Mouse (Mus musculus): Measurements from ENCODE around the gene Orc3. TPM values are rescaled to one million over a fixed set of nuclear protein-coding genes. Genes with fewer than 3 reads are reported as not detected.

The Orc3 gene
- polyA plus RNA-seq, 1 experiment from 2014 or later, result 30.3 TPM

DNA sequence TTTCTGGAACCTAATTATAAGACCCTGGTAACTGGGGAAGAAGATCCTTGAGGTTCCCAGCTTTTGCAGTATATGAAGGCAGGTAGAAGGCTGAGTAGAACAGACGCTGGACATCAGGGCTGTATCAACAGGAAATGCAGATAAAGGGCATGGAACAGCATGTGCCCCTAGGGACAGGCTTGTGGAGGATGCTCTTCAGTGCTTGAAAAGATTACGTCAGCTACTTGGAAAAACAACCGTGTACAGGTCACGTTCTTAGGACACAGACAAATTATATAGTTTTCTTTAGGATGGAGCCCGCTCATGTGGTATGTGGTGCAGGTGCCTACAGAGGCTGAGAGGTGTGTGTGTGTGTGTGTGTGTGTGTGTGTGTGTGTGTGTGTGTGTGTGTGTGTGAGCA is 21.3 kb upstream of the Orc3 start:
- POLR2A ChIA-PET, result no interaction called here
- in situ Hi-C loops (cut with MboI; ENCODE audit: low pct_unique_long_range_greater_than_20kb), result no loop called here
- DNase-seq (ENCODE audit: low read depth, low spot score) (no peak), ATAC-seq (no peak)
- CTCF ChIA-PET, result no interaction called here
- no peak for TF ChIP-seq CTCF (IDR thresholded peaks at IDR 0.05)
- H3K27me3 ChIP-seq, result no peaks in the 10 kb centered on the region

DNA sequence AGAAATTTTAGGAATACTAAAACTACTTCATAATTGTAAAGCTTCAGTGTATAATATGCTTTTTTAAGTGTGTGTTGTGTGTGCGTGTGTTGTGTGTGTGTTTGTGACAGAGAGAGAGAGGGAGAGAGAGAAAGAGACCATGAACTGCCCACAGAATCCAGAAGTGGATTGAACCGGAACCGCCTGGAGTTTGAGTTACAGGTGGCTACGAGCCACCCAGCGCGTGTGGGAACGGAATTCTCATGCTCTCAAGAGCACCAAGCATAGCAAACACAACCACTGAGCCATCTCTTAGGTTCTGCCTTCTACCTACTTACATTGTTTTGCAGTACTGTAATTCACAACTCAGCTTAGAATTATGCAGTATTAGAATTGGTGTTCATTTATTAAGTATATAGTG is 19.4 kb upstream of the Orc3 start:
- TF ChIP-seq CTCF (IDR thresholded peaks at IDR 0.05), result no peak
- no peak for ATAC-seq
- no peaks in the 10 kb centered on the region for H3K27me3 ChIP-seq
- ChIA-PET CTCF (interaction anchor here (0.8 to 1.2 kb wide), 2 partner anchors 12 to 14 kb away, joined by 3 read pairs; no protein-coding TSS in a partner anchor), POLR2A (no interaction called here)
- DNase-seq (ENCODE audit: low read depth, low spot score), result no peak
- in situ Hi-C loops (cut with MboI; ENCODE audit: low pct_unique_long_range_greater_than_20kb), result no loop called here

DNA sequence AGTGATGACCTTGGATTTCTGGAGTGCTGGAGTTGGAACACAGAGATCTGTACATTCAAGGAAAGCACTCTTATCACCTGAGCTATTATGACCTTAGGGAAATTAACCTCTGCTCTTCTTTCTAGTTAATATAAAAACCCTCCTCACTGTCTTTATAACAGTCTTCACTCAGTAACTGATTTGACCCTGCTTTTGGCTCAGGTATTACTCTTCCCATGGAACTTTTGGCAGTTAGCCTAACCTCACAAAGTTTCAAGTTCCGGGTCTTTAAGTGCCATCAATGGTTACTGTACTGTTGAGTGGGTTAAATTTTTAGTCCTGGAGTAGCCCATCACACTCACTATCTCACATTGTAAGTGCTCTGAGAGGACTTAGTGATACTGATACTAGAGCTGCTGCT is 15.2 kb upstream of the Orc3 start:
- in situ Hi-C loops (cut with MboI; ENCODE audit: low pct_unique_long_range_greater_than_20kb), result no loop called here
- ATAC-seq (no peak), DNase-seq (ENCODE audit: low read depth, low spot score) (no peak)
- TF ChIP-seq CTCF (IDR thresholded peaks at IDR 0.05), result no peak
- POLR2A ChIA-PET, result no interaction called here
- H3K27me3 ChIP-seq, result no peaks in the 10 kb centered on the region
- CTCF ChIA-PET, result no interaction called here

DNA sequence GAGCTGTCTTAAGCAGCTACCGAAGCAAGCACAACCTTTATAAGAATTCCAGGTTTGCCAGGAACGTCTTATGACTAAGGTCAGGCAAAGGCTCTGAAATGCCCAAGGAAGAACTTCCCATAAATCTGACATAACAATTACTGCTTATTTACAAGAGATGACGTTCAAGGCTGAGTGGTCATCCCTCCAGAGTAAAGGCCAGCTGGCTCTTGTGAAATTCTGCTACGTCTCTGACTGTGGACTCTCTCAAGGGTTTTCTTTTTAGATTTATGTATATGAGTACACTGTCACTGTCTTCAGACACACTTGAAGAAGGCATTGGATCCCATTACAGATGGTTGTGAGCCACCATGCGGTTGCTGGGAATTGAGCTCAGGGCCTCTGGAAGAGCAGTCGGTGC is 11.7 kb upstream of the Orc3 start:
- CTCF ChIA-PET, result interaction anchor here (0.9 to 1.6 kb wide), 3 partner anchors 13 to 41 kb away, joined by 3 to 6 read pairs (median 4); no protein-coding TSS in a partner anchor
- H3K27me3 ChIP-seq, result no peaks in the 10 kb centered on the region
- in situ Hi-C loops (cut with MboI; ENCODE audit: low pct_unique_long_range_greater_than_20kb), result no loop called here
- ATAC-seq (no peak), DNase-seq (ENCODE audit: low read depth, low spot score) (no peak)
- POLR2A ChIA-PET, result no interaction called here
- no peak for TF ChIP-seq CTCF (IDR thresholded peaks at IDR 0.05)

DNA sequence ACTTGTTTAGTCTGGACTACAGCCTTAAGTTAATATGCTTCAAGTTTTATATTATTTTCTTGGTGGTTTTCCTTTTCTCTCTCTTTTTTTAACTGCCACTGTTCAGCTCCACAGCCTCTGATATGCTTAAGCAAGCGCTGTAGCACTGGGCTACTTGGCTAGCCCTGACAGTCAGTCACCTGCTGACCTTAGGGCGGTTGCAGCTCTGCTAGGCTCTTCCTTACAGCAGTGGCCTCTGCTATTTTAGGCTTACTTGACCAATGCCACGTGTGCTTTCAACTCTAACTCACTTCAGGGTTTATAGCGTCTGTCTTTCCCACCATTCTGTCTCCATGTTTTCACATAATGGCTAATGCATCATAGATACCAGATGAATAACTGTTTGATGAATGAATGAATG is 10.8 kb upstream of the Orc3 start:
- no peak for TF ChIP-seq CTCF (IDR thresholded peaks at IDR 0.05)
- no peak for DNase-seq (ENCODE audit: low read depth, low spot score)
- POLR2A ChIA-PET, result no interaction called here
- CTCF ChIA-PET, result interaction anchor here (0.9 to 1.6 kb wide), 3 partner anchors 14 to 41 kb away, joined by 3 to 6 read pairs (median 4); no protein-coding TSS in a partner anchor
- in situ Hi-C loops (cut with MboI; ENCODE audit: low pct_unique_long_range_greater_than_20kb), result no loop called here
- H3K27me3 ChIP-seq, result no peaks in the 10 kb centered on the region
- ATAC-seq, result no peak

DNA sequence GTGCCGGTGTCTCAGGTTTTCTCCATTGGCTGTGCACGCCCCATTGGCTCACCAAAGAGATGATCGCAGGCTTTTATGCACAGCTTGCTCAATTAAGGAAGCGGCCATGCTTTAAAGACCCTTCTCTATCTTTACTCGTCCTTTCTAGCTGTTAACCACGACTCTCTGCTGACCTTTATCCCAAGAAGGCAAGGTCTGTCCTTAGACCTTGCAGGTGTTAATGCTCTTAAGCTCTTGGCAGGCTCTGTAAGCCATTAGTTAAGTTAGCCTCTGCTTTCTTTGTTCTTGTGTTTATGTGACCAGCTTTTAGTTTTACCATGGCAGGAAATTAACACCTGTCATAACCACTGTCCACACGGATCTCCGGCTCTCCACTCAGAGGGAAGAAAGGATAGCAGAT is 1.4 kb upstream of the Orc3 start:
- ChIA-PET POLR2A (interaction anchor here (0.6 to 0.8 kb wide), 2 partner anchors 46 to 1387 kb away, joined by 3 read pairs; no protein-coding TSS in a partner anchor), CTCF (interaction anchor here (1.5 to 1.8 kb wide), 2 partner anchors 10 to 22 kb away, joined by 3 to 5 read pairs; no protein-coding TSS in a partner anchor)
- H3K27me3 ChIP-seq, result no peaks in the 10 kb centered on the region
- no peak for ATAC-seq
- no peak for DNase-seq (ENCODE audit: low read depth, low spot score)
- no peak for TF ChIP-seq CTCF (IDR thresholded peaks at IDR 0.05)
- in situ Hi-C loops (cut with MboI; ENCODE audit: low pct_unique_long_range_greater_than_20kb), result no loop called here

DNA sequence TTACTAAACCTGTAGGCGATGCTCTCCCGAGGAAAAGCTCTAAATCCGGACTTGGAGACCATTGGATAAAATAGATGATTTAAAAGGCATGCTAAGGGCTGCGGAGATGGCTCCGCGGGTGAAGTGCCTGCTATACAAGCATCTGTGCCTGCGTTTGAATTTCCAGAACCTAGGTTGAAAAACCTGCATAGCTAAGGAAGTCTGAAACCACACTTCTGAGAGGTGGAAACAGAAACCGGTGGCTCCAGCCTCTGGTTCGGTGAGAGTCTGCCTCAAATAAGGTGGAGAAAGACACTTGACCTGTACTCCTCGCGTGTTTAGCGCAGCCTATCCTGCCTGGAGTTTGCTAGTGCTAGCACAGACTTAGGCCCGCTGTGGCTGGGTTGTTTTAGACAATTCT is 559 bp upstream of the Orc3 start:
- H3K27me3 ChIP-seq, result no peaks in the 10 kb centered on the region
- ChIA-PET POLR2A (interaction anchor here (0.5 to 0.8 kb wide), 2 partner anchors 47 to 162 kb away, joined by 3 read pairs; no protein-coding TSS in a partner anchor), CTCF (interaction anchor here (1.5 kb wide), 1 partner anchor 21 kb away, joined by 3 read pairs; no protein-coding TSS in a partner anchor)
- ATAC-seq (peak; percentile 17), DNase-seq (ENCODE audit: low read depth, low spot score) (no peak)
- in situ Hi-C loops (cut with MboI; ENCODE audit: low pct_unique_long_range_greater_than_20kb), result no loop called here
- TF ChIP-seq CTCF (IDR thresholded peaks at IDR 0.05), result no peak

DNA sequence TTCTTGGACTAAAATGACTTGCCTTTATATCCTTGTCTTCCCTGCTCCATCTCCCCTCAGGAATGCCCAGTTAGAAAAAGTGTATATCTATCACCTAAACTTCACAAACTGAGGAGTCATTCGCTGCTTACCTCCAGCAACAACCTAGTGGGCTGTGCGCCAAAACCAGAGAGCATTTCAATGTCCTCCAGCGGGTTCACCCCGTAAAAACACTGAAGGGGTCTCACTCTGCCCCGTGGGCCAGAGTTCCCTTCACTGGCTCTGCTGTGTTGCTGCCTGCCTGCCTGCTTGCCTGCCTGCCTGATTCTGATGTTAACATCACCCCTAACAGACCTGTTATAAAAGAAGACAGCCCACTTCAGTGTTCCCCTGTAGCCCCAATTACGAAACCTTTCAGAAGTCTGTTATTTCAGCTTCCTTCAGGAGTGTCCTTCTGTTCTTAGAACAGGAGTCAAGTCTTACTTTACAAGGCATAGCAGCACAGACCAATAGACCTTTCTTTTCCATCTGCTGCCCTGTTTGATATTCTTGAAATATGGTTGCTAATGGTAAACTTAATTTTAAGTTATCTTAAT is 1.1 kb downstream of the Orc3 start:
- DNase-seq (ENCODE audit: low read depth, low spot score), result no peak
- TF ChIP-seq CTCF (IDR thresholded peaks at IDR 0.05), result no peak
- ChIA-PET POLR2A (interaction anchor here (0.6 kb wide), 1 partner anchor 148 kb away, joined by 3 read pairs; no protein-coding TSS in a partner anchor), CTCF (no interaction called here)
- ATAC-seq, result no peak
- H3K27me3 ChIP-seq, result no peaks in the 10 kb centered on the region
- in situ Hi-C loops (cut with MboI; ENCODE audit: low pct_unique_long_range_greater_than_20kb), result no loop called here

DNA sequence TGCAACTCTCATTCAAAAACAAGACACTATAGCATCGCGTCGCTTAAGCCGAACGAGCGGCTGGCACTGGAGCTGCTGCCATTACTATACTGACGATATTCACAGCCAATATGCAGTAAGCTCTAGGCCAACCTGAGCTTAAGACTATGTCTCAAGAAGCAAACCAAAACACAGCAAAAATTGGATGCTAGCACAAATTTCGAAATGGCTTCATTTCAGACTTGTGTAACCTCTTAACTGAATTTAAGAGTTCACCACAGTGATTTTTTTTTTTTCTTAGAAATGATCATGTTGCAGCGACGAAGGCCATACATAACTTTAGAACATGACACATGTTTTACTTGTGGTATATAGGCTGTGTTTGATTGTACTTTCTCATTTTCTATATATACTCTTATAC is 8.1 kb downstream of the Orc3 start:
- no peak for TF ChIP-seq CTCF (IDR thresholded peaks at IDR 0.05)
- ChIA-PET CTCF (interaction anchor here (1.5 kb wide), 1 partner anchor 10 kb away, joined by 5 read pairs; no protein-coding TSS in a partner anchor), POLR2A (no interaction called here)
- in situ Hi-C loops (cut with MboI; ENCODE audit: low pct_unique_long_range_greater_than_20kb), result no loop called here
- ATAC-seq (no peak), DNase-seq (ENCODE audit: low read depth, low spot score) (no peak)
- no peaks in the 10 kb centered on the region for H3K27me3 ChIP-seq

DNA sequence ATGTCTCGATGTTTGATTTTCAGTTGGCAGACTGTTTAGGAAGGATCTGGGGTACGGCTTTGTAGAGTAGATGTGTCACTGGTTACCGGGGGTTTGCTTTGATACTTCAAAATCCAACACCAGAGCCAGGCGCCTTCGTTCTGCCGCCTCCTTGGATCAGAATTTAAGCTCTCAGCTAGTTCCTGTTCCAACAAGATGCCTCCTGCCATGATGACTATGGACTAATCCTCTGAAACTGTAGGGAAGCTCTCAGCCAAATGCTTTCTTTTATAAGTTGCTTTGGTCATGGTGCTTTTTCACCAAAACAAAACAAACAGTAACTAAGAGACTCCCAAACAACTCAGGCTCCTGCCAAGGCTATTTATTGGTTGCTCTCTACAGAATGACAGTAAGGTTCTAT is 11.6 kb downstream of the Orc3 start:
- H3K27me3 ChIP-seq, result no peaks in the 10 kb centered on the region
- in situ Hi-C loops (cut with MboI; ENCODE audit: low pct_unique_long_range_greater_than_20kb), result no loop called here
- TF ChIP-seq CTCF (IDR thresholded peaks at IDR 0.05), result no peak
- ATAC-seq, result no peak
- no peak for DNase-seq (ENCODE audit: low read depth, low spot score)
- CTCF ChIA-PET, result no interaction called here
- POLR2A ChIA-PET, result no interaction called here

DNA sequence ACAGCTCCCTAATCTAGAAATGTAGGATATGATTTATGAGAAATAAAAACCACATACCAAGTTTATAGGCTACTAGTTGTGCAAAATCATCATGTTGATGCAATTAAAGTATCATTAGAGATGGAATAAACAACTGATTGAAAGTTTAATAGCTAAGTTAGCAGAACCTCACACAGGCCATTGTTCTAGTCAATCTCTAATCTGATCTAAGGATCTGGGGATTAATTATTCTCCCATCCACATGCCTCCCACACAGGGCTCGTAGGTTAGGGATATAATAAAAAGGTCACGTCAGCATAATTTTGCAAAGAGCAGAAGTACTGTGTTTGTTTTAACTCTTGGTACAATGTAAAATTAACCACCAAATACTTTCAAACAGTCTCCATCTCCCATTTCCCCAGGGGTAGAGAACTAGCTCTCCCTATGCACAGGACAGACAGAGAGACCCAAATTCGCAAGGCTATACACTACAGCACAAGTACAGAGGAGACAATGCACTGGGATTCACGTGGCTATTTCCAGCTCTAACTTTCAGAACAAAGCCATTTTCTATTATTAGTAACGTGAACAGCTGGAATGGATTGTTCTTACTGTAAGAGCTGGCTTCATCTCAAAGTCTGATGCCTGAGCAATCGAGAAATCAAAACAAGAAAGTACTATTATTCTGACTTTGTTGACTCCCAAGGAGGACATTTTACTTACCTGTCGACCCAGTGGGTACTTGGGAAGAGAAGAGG is 29.7 kb downstream of the Orc3 start:
- ChIA-PET POLR2A (no interaction called here), CTCF (interaction anchor here (1.5 to 1.8 kb wide), 2 partner anchors 18 to 41 kb away, joined by 3 to 4 read pairs; no protein-coding TSS in a partner anchor)
- no peak for ATAC-seq
- H3K27me3 ChIP-seq, result no peaks in the 10 kb centered on the region
- in situ Hi-C loops (cut with MboI; ENCODE audit: low pct_unique_long_range_greater_than_20kb), result no loop called here
- DNase-seq (ENCODE audit: low read depth, low spot score), result no peak
- TF ChIP-seq CTCF (IDR thresholded peaks at IDR 0.05), result no peak

Data from Patski (cell line).